Mouse (Mus musculus): ENCODE measurements around the gene Notch4. TPM values are rescaled to one million over a fixed set of nuclear protein-coding genes. Genes with fewer than 3 reads are reported as not detected.

Notch4 gene
- polyA plus RNA-seq, 1 experiment from 2014 or later, result 13.1 TPM

GRCm38 (mm10) chr17:34589206-34589605 lies 25.1 kb downstream of the Notch4 start:
- no peaks in the 10 kb centered on the region for H3K27me3 ChIP-seq
- peaks cover 3% of the 10 kb centered on the region; the same call in 1 of the 2 replicates for H3K36me3 ChIP-seq
- H3K4me3 ChIP-seq, result no peak overlapping the region
- 0 out of 2 replicates have a peak overlapping the region, but pooled peaks have one; percentile 23 for H3K27ac ChIP-seq
- 49% methylated on average over 7 of the region's 7 CpGs for WGBS
- no peak overlapping the region for H3K9ac ChIP-seq
- H3K4me1 ChIP-seq, result peaks cover 62% of the 10 kb centered on the region
- no peaks in the 10 kb centered on the region for H3K9me3 ChIP-seq (replicated peaks)
- no peak for ATAC-seq (ENCODE audit: low FRiP score)
- H3K4me2 ChIP-seq (replicated peaks), result no peak overlapping the region

- ATAC-seq (ENCODE audit: low FRiP score), result no peak
- 28% methylated on average over 7 of the region's 7 CpGs for WGBS
- H3K27me3 ChIP-seq, result no peaks in the 10 kb centered on the region
- H3K9me3 ChIP-seq (replicated peaks), result no peaks in the 10 kb centered on the region
- peaks cover 7% of the 10 kb centered on the region for H3K36me3 ChIP-seq
- H3K4me2 ChIP-seq (replicated peaks), result peak within 1 kb of the TSS; percentile 90
- 0 out of 2 replicates have a peak within 1 kb of the TSS, but pooled peaks have one; percentile 4 for H3K4me3 ChIP-seq
- peaks cover 67% of the 10 kb centered on the region for H3K4me1 ChIP-seq
- H3K9ac ChIP-seq, result no peak within 1 kb of the TSS
- H3K27ac ChIP-seq, result peak within 1 kb of the TSS; percentile 99
These were observed 25.6 kb downstream of the Notch4 start, which contains the start of gene Gpsm3 for GRCm38 (mm10) chr17:34589681-34590101. Gpsm3 (plus strand) TSS chr17:34589806.

DNA sequence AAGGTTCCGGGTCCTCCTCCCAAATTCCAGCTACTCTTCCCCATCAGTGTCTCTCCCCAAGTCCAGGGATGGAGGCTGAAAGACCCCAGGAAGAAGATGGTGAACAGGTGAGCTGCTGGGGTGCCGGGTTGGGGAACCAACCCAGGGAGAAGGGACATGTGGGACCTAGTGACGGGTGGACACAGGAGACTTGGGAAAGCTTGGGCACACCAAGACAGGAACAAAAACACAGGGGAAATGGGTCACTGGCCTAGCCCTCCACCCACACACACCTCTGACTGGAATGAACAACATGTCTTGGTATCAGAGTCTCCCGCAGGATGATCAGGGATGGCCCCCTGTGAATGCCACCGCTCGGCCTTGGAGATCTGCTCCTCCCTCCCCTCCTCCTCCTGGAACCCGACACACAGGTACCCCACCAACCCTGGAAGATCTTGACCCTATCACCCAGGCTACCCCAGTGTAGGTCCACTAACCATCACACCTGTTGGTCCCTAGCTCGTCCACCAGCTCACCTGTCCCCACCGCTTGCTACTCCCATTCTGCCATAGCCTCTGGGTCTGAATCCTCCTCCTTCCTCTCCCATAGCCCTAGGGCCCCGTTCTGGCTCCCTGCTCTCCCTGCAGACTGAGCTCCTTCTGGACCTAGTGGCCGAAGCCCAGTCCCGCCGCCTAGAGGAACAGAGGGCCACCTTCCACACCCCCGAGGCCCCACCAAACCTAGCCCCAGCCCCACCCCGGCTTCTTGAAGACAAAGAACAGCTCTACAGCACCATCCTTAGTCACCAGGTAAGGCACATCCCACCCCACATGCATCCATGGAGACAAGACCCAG lies 26.3 kb downstream of the Notch4 start:
- Histone ChIP-seq H3K4me1 (peaks cover 73% of the 10 kb centered on the region), H3K4me2 (replicated peaks) (peak overlapping the region; percentile 90), H3K27ac (peak overlapping the region; percentile 99), H3K27me3 (no peaks in the 10 kb centered on the region), H3K4me3 (0 out of 2 replicates have a peak overlapping the region, but pooled peaks have one; percentile 4), H3K9ac (0 out of 2 replicates have a peak overlapping the region, but pooled peaks have one; percentile 98), H3K36me3 (peaks cover 14% of the 10 kb centered on the region), H3K9me3 (replicated peaks) (no peaks in the 10 kb centered on the region)
- ATAC-seq (ENCODE audit: low FRiP score), result no peak
- 67% methylated on average over 15 of the region's 15 CpGs for WGBS

DNA sequence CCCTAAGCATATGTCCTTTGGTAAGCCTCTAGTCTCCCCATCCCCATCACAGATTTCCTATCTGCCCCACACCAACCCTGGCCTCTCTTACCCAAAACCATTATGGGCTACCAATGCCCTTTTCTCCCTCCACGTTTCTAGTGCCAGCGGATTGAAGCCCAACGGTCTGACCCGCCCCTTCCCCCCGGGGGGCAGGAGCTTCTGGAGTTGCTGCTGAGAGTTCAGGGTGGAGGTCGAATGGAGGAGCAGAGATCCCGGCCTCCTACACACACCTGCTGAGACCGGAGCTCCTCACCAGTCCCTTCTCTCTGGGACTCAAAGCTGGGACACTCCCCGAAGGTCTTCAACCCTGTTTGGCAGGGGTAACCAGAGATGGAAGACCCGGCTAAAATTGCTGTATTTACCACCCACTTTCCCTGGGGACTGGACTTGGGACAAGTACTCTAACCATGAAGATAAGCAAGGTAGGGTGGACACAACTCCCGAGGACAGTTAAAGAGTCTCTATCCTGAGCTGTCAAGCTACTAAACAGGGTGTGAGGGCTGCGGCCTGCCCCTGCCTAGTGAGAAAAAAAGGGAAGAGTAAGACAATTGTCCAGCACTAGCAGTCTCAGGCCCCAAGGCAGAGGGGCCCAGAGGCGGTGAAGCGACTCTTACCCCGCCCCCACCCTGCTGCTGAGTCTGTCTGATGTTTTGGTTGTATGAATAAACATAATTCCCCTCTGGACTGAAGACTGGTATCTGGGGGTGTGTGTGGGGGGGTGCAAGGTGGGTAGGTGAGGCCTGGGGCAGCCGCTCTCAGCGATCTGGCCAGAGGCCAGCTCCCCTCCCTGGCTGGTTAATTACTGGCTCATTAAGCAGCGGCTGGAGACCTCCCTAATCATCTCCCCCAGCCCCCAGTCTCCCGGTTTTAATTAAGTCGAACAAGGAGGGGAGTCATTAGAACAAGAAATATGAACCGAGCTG lies 27.2 kb downstream of the Notch4 start, which contains the start of gene Pbx2:
Gene Pbx2, plus strand, starts transcription at position 238 of the 965 bp plus-strand sequence.
- Histone ChIP-seq H3K4me3 (peak within 1 kb of the TSS; percentile 79), H3K36me3 (peaks cover 23% of the 10 kb centered on the region), H3K27ac (peak within 1 kb of the TSS; percentile 99), H3K4me2 (replicated peaks) (peak within 1 kb of the TSS; percentile 90), H3K4me1 (peaks cover 69% of the 10 kb centered on the region), H3K9me3 (replicated peaks) (no peaks in the 10 kb centered on the region), H3K9ac (peak within 1 kb of the TSS; percentile 98), H3K27me3 (no peaks in the 10 kb centered on the region)
- peak; percentile 23 for ATAC-seq (ENCODE audit: low FRiP score)
- WGBS, result 2% methylated on average over 21 of the region's 21 CpGs

DNA sequence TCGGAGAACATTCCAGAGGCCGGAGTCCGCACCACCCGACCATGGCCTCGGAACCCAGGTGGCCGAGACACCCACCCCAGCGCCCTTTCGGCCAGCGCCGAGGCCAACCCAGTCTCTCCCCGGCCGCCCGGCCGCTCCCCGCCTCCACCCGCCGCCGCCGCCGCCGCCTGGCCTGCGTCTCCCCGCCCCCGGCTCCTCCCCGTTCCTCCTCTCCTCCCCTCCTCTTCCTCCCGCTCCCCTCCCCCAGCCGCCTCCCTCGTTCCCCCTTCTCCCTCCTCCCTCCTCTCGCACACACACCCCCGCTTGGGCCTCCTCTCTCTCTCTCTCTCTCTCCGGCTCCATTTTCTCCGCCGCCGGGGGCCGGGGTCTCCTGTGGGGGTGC lies 27.9 kb downstream of the Notch4 start:
- peak overlapping the region; percentile 98 for H3K9ac ChIP-seq
- peak; percentile 51 for ATAC-seq (ENCODE audit: low FRiP score)
- H3K27ac ChIP-seq, result peak overlapping the region; percentile 99
- peak overlapping the region; percentile 90 for H3K4me2 ChIP-seq (replicated peaks)
- H3K4me1 ChIP-seq, result peaks cover 66% of the 10 kb centered on the region
- H3K27me3 ChIP-seq, result no peaks in the 10 kb centered on the region
- WGBS, result under 1% methylated on average over 30 of the region's 35 CpGs
- peak overlapping the region; percentile 79 for H3K4me3 ChIP-seq
- H3K36me3 ChIP-seq, result peaks cover 26% of the 10 kb centered on the region
- H3K9me3 ChIP-seq (replicated peaks), result no peaks in the 10 kb centered on the region

DNA sequence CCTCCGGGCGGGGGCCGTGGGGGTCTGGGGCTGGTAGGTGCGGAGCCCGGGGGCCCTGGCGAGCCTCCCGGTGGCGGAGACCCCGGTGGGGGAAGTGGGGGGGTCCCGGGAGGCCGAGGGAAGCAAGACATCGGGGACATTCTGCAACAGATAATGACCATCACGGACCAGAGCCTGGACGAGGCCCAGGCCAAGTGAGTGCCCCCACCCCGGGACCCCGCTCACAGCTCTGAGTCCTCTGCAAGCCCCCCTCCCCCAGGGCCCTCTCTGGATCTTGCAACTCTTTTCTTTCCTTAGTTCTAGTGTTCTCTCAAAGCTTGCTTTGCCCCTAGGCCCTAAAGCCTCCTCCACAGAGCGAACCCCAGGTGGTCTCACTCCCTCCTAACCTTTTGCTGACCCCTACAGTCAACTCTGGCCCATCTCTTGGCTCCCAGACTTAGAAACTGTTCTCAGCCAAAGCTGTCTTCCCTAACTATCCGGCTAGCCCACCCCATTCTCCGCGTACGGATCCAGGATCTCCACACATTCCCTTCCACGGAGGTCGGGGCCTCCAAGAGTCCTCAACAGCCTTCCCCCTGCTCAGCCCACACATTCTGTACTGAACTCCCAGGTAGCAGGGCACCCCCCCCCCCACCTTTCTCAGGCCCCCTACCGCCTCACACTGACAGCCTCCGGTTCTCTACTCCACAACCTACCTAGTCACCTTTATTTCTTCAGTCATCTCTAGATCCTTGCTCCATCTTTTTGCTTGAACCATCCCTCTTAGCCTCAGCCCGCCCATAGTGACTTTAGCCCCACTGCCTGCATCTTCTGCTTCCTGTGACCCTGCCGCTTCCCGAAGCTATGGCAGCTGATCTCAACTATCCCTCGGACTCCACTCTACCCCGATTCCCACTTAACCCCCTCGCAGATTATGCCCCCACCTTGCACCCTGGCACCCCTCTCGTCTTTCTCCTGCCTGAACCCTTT lies 28.8 kb downstream of the Notch4 start:
- peak overlapping the region; percentile 99 for H3K27ac ChIP-seq
- ATAC-seq (ENCODE audit: low FRiP score), result peak; percentile 12; the same call in 1 of the 2 replicates
- whole genome bisulfite sequencing, result 2% methylated on average over 30 of the region's 32 CpGs
- peak overlapping the region; percentile 90 for H3K4me2 ChIP-seq (replicated peaks)
- H3K9ac ChIP-seq, result peak overlapping the region; percentile 98
- no peaks in the 10 kb centered on the region for H3K27me3 ChIP-seq
- peak overlapping the region; percentile 79 for H3K4me3 ChIP-seq
- peaks cover 26% of the 10 kb centered on the region for H3K36me3 ChIP-seq
- H3K9me3 ChIP-seq (replicated peaks), result no peaks in the 10 kb centered on the region
- H3K4me1 ChIP-seq, result peaks cover 67% of the 10 kb centered on the region

DNA sequence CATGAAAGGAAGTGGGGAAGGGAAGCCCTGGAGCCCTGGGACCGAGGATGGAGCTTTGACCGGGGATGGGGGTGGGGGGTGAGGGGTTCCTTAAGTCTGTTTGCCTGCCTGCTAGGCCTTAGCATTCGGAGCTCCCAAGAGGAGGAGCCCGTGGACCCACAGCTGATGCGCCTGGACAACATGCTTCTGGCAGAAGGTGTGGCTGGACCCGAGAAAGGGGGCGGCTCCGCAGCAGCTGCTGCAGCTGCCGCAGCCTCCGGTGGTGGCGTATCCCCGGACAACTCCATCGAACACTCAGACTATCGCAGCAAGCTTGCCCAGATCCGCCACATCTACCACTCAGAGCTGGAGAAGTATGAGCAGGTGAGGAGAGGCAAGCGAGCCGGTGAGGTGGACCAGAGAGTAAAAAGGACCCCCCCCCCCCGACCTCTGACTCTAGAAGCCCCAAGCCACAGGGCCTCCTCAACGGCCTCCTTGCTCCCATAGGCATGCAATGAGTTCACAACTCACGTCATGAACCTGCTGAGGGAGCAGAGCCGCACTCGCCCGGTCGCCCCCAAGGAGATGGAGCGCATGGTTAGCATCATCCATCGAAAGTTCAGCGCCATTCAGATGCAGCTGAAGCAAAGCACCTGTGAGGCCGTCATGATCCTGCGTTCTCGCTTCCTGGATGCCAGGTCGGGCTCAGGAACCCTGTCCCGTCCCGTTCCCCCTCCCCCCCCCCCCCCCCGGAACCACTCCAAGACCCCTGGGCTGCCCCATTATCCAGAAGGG lies 29.9 kb downstream of the Notch4 start:
- no peaks in the 10 kb centered on the region for H3K9me3 ChIP-seq (replicated peaks)
- WGBS, result 47% methylated on average over 34 of the region's 34 CpGs
- H3K9ac ChIP-seq, result peak overlapping the region; percentile 98
- no peaks in the 10 kb centered on the region for H3K27me3 ChIP-seq
- H3K4me2 ChIP-seq (replicated peaks), result peak overlapping the region; percentile 90
- H3K4me1 ChIP-seq, result peaks cover 65% of the 10 kb centered on the region
- H3K4me3 ChIP-seq, result peak overlapping the region; percentile 79
- H3K36me3 ChIP-seq, result peaks cover 26% of the 10 kb centered on the region
- peak overlapping the region; percentile 99 for H3K27ac ChIP-seq
- no peak for ATAC-seq (ENCODE audit: low FRiP score)

GRCm38 (mm10) chr17:34596098-34596497 lies 32.0 kb downstream of the Notch4 start:
- no peak for ATAC-seq (ENCODE audit: low FRiP score)
- Histone ChIP-seq H3K9me3 (replicated peaks) (no peaks in the 10 kb centered on the region), H3K36me3 (peaks cover 38% of the 10 kb centered on the region), H3K4me3 (no peak overlapping the region), H3K9ac (no peak overlapping the region), H3K27me3 (no peaks in the 10 kb centered on the region), H3K4me1 (peaks cover 44% of the 10 kb centered on the region), H3K27ac (no peak overlapping the region), H3K4me2 (replicated peaks) (no peak overlapping the region)
- 81% methylated on average over 8 of the region's 8 CpGs for WGBS

DNA sequence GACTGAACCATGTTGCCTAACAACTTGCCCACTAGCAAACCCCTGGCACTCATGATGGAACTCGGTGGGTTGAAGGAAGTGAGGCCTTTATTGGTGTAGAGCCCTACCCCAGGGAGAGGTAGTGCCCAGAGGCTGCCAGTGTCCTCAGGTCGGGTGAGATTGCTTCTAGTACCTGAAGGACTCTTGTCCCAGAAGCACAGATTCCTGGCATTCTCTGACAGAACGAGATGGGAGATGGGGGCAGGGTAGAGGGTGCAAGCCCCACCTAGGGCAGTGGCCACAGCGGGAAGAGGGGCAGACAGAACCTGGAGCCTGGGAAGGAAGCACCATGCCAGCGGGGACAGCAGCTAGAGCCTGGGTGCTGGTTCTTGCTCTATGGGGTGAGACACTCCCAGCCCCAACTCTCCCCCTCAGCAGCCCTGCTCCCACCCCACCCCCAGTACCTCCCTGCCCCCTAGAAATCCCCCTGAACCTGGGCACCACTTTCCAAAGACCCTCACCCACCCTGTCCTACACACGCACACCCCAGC lies 33.6 kb downstream of the Notch4 start, which contains the start of gene Ager:
Gene Ager, plus strand, starts transcription at position 297 of the 530 bp plus-strand sequence.
- ATAC-seq (ENCODE audit: low FRiP score), result no peak
- whole genome bisulfite sequencing, result 26% methylated on average over 5 of the region's 6 CpGs
- Histone ChIP-seq H3K4me3 (no peak within 1 kb of the TSS), H3K27ac (no peak within 1 kb of the TSS), H3K4me1 (peaks cover 47% of the 10 kb centered on the region), H3K4me2 (replicated peaks) (no peak within 1 kb of the TSS), H3K9me3 (replicated peaks) (no peaks in the 10 kb centered on the region), H3K9ac (no peak within 1 kb of the TSS), H3K27me3 (no peaks in the 10 kb centered on the region), H3K36me3 (peaks cover 44% of the 10 kb centered on the region)

DNA sequence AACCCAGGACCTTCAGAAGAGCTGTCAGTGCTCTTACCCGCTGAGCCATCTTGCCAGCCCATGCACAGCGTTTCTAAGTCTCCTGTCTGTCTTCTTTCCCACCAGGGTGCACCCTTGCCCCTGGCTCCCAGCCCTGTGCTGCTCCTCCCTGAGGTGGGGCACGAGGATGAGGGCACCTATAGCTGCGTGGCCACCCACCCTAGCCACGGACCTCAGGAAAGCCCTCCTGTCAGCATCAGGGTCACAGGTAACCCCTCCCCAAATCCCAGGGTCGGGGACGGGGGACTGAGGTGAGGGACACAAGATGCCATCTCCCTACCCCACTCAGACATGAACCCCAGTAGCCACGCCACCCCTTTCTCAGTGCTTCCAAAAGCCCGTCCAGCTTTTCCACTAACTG lies 35.8 kb downstream of the Notch4 start:
- Histone ChIP-seq H3K27ac (no peak overlapping the region), H3K9me3 (replicated peaks) (no peaks in the 10 kb centered on the region), H3K36me3 (peaks cover 34% of the 10 kb centered on the region), H3K9ac (no peak overlapping the region), H3K27me3 (no peaks in the 10 kb centered on the region), H3K4me1 (peaks cover 34% of the 10 kb centered on the region), H3K4me2 (replicated peaks) (no peak overlapping the region), H3K4me3 (no peak overlapping the region)
- 77% methylated on average over 9 of the region's 9 CpGs for WGBS
- ATAC-seq (ENCODE audit: low FRiP score), result no peak
